Mouse (Mus musculus): ENCODE data around the gene Lrrc42.

GRCm38 (mm10) chr4:107280843-107281475 lies 27.6 kb upstream of the Lrrc42 start:
- TF ChIP-seq CTCF (IDR thresholded peaks at IDR 0.05; ENCODE audit: low read depth) (no peak), EP300 (IDR thresholded peaks at IDR 0.05; ENCODE audit: low read depth) (no peak)
